Mouse (Mus musculus): ENCODE measurements at regions not wholly inside any gene's neighbourhood (a gene's known extent, or its start where the extent isn't known, plus 50 kb on each side); places are given as distances from the start of the nearest gene placed in this dataset.

DNA sequence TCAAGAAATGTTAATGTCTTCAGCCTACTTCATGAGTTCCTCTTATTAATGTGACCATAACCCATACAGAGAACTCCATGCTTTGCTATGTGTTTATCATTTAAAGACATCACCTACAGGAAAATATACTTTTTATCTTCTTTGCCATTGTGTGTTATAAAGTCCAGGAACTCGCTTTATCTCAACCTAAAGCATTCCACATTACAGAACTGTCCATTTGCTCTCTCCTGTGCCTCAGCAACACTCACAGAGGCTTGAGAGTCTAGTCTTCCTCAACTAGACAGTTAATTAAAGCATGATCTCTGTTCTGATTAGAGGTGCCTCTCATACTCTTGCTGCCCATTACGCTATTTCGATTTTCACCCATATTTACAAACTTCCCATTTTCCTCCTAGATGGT lies 288.4 kb downstream of the Lipi start:
- no peak for DNase-seq

DNA sequence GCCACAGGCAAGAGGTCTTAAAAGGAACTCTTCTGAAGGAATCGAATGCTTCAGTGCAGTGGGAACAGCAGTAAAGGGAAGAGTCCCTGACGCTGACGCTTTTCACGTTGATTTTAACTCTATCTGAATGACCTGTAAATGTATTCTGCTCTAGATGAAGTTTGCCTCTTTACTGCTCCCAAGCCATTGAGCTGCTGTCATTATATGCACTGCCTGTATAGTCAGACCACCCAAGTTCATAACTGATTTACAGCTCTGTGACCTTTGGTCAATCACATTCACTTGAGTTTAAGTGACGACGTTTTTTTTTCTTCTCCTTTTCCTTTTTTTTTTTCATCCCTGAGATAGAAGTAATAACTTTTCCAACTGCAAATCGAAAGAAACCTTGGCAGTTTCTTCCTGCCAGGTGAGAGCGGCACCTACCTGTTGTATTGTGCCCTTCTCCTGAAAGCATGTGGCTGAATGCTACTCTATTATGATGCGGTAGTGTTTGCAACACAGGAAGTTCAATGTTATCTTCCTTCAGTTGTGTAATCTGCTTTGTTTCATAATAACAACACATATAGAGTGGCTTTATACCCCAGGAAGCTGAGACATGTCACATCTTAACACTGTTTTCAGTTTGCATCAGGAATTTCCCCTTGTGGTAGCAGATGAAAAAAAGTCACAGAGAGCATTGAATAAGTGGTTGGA lies 293.0 kb downstream of the Lipi start:
- no peak for DNase-seq

DNA sequence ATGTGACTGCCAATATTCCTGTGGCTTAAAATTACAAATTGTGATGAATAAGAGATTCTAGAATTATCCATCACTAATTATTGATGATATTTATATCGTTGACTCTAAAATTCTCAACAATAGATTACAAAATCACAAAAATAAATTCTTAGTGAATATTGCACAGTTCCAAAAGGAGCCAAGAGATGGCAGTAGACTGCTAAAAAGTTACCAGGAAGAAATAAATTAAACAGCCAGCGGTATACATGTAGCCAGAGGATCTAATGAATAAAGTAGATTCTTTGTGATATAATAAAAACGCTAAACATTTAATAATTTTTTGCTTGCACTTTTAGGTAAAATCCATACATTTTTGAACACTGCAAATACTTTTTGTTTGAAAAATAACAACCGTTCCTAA lies 294.7 kb downstream of the Lipi start:
- DNase-seq: no peak

DNA sequence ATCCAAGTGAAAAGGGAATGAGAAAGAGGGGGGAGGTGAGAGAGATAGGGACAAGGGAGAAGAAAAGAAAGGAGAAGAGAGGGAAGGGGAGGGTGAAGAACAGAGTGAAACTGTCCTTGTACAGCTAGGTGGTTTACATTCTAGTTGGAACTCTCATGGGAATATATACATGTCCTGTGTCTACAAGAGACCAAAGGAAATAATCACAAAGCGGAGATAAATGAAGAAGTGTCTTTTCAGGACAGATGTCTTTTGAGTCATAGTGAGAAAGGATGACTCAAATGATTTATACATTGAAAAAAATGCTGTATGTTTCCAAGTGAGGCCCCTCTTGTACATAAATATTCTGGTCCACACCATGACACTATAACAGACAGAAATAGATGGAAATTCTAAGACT lies 298.7 kb downstream of the Lipi start:
- no peak for DNase-seq

DNA sequence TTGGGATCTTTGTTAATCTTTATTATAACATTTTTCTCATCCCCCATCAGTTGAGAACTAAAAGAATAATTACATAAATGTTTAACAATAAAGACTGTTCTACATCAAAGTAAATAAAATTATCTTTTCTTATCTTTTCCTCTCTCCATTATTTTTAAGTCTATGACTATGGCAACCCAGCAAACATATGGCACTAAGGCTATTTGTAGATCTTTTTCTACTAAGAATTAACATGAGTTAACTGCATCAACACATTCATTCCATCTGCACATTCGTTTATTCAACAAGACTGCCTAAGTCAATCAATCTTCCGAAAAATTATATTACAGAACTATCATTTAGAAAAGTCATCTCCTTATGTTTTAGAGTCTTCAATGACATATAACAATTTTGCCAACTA lies 300.1 kb downstream of the Lipi start:
- no peak for DNase-seq

DNA sequence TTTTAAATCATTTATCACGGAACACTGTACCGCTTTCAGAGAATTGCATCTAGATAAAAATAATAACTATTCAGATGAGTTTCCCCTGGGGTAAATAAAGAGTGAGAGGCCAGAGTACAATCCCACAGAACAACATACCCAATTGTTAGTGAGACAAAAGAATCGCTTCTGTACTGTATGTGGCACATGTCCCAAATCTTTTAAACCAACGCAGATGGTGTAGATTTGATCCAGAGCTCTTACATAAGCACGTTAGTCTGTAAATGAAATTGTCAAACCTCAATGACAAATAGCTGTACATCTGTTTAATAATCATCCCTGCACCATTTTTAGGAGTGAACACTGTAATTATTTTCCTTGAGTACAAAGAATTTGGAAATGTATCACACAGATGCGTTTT lies 322.0 kb downstream of the Lipi start:
- DNase-seq: no peak

DNA sequence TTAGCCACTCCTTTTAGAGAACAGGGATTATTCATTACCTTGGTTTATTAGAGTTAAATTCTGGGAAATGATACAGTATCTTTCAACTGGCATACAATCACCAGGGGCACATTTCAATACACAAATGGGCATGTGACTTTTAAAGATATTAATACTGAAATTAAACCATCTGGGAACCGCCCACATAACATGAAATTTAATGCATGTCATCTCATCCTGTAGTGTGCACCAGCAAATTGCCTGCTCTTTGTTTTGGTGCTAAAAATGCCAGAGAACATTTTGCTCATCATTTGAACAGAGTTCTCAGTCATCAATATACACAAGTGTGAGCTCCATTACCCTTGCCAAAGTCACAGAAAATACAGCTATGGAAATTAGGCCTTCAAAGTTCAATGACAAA lies 330.9 kb downstream of the Lipi start:
- DNase-seq: no peak

DNA sequence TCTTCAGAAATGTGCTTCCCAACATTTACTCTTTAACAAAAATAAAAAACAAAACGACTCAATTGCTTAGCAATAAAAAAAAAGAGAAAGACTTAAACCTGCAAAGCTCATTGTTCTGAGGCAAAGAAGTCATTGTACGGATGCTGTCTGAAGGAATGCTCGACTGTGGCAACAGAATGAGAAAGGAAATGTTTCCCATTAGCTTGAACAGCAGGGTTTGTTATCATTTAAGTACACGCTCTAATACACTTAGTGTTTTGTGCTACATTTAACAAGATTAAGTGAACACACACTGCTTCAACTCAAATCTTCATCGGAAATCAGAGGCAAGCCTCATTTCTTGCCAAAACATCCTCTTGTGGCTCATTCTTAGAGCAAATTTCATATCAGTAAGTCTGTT lies 336.7 kb downstream of the Lipi start:
- no peak for DNase-seq

DNA sequence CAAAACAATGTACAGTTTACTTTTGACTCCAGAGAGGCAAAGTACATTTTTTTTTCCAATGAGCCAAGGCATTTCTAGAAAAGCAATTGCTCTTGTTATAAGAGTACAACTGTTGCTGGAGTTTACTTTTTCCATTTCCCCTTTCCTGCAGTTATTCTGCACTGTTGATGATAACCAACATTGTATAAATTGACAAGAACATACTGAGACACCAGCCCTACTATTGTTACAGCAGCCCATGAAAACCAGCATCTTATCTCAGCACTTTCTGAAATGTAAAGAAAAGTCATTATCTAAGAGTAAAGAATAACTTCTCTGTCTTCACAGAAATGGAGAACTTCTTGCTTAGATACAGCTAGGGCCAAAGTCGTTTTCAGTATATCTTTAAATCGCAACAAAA lies 345.5 kb downstream of the Lipi start:
- no peak for DNase-seq

DNA sequence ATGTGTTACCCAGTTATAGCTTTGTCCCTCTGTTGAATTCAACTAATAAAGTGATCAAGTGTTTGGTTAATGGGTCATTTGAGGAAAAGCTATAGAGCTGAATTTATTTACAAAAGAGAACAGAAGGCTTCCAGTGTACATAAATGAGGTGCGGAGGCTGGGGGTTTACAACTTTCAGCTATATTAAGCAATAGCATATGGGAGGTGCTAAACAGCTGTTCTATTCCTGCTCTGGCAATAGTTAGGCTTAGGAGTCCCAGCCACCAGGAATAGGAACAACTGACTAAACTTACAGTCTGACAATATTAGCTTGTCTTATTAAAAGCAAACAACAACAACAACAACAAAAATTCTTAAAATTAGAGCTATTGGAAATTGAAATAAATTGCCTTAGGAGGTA lies 353.7 kb downstream of the Lipi start:
- DNase-seq: no peak

DNA sequence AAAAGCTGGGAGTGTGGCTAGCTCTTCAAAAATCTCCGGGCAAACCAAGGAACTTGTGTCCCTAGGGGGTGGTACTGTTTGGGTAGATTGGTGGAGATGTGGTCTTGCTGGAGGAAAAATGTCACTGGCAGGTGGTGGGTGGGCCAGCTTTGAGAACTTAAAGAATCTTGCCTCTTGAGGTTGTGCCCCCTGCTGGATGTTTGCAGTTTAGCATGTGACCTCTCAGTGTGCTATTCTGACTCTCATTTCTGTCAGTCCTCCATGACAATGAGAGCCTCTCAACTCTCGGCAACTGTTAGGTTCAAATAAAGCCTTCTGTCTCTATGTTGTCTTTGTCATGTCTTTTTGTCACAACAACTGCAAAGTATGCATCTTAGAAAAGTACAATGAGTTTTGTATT lies 392.5 kb downstream of the Lipi start:
- DNase-seq: no peak

DNA sequence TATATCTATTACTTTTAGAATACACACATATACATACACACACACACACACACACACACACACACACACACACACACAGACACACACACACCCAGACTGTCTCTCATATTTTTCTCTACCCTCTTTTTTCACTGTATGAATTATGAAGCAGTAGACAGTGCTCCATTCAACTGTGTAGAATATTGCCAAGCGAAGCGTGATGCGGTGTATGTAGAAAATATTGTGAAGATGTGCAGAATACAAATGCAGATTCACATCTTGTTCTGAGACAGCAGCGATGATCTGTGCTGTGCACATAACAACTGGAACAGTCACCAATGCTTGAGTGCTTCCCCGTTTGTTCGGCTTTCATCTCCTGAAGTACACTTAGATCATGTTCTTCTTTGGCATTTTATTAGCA lies 395.5 kb downstream of the Lipi start:
- no peak for DNase-seq

DNA sequence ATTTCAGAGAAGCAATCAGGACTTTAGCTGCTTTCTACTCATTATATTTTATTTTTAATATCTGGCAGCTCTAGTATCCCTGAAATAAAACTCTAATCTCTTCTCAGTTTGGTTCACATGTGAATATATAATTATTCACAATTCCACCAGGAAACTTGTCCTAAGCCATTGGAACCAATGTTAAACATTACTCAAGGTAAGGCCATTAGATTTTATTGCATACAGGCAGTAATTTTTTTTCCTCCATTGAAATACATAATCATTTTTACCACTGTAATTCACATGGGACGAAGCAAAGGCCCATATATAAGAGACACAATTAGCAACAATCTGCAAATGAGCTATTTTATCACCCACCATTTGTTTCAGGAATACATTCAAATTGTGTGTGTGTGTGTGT lies 419.8 kb downstream of the Lipi start:
- DNase-seq: no peak

DNA sequence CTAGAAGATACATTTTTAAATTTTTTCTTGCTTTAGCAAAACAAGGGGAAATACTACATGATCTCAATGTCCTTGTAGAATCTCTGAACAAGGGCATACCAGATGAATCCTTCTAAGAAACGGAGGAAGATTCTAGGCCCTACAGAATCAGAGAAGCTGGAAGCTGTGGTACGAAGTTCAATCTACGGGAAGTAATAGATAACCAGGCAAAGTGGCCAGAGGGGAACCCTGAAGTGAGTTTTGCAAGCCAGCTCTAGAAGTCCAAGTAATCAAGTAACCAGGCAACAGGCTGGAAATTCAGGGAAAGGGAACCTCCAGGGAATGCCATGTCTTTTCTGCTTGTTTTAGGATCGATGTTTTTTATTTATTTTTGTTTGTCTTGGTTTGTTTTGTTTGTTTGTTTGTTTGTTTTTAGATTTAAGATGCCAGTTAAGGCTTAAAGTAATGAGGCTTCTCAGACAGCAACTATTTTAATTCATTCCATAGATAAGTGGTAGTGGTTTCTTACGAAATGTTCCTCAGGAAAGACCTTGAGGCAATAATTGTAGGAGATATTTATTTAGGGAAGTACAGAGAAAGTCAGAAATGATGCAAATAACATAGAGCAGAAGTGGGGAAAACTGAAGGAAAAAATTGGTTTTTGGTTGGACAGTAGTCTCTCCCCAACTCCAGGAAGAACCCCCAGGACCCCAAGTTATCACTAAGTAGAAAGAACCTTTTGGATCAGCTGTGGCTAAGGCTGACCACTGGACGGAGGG lies 420.7 kb downstream of the Lipi start:
- DNase-seq: no peak

DNA sequence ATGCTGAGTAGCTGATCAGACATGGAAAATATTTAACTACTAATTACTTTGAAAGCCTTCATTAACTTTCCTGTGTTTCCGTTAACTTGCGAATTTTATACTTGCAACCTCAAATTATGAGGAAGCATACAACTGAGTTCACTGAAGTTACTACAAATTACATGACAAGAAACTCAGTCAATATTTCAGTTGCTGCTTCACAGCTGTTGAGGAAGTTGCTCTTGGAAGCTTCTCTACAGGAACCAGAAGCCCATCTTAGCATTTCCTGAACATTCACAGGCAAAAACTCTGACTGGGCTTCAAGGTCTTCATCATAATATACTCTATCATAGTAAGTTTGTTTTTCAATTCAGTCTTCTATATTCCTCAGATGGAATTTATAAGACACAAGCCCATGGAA lies 426.1 kb downstream of the Lipi start:
- DNase-seq: no peak

DNA sequence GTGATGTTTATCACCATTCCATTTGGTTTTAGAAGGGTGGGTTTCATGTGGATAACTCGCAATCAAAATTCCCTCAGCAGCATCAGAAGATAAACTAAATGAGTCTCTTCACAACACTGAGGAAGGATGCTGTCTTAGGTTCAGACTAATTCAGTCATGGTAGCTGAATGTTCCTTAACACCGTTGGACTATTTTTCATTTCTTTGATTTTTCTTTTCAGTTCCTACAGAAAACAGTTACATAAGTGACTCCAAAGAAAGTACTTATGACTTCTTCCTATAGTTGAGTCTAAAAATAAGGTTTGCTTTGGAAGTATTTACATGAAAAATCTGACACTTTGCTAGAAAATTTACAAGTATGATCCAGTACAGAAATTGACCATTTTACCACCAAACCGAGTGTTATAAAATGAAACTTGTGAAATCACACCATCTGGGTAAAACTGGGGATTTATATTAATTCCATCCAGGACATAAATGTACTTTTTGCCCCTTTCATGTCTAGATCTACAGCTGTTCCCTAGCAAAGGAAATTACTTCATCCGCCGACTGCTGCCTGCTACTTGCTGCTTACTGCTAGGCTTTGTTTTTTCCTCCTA lies 430.3 kb downstream of the Lipi start:
- DNase-seq: no peak
